Mouse (Mus musculus) ovary, adult 18-20 months (tissue): Measurements from ENCODE around the gene Tmem171.

Experiments used
- DNase-seq: peaks from one replicate; pipeline ENCODE4 v3.0.0; 2022; ENCODE audit warnings: low spot score, mixed read lengths

Gene Tmem171

DNA sequence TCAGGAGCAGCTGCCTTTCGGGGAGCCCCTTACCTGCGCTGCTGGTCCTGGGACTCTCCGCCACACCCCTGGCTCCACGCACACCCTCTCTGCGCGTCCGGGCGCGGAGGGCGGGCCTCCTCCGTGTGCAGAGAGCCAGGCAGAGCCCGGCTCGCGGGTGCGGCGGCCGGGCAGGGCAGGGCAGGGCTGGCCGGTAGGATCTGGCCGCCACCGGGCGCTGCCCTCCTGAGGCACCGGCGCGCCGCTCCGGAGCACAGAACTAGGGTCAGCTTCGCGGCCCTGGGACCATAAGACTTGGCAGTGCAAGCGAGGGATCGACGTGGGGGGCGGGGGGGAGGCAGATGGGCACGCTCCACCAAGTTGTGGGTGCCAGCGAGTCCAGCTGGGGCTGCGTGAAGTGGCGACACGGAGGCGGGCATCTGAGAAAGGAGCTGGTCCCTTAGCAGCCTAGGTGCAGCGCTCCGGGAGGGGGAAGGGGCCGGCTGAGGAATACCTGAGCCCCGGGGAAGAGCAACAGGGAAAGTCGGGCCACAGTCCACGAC lies at the start of gene Tmem171:
Gene Tmem171 (minus strand): TSS at position 62 of the 542 bp plus-strand sequence.
- no peak for DNase-seq

DNA sequence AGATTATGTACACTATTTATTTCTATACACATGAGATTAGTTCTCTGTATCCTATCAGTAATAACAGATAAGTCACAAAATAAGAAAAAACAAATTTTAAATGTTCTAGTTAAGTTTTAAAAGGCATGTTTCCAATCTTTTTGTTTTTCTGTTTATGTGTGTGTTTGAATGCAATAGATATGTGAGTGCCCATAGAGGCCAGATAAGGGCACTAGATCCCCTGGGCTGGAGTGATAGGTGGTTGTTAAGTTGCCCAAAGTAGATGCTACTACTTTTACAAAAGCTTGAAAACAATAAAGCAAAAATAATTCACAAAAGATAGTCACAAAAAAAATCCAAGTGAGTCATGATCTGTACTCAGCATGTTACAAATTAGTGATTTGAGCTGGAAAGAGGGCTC lies 49.2 kb upstream of the Tmem171 start:
- DNase-seq = no peak

DNA sequence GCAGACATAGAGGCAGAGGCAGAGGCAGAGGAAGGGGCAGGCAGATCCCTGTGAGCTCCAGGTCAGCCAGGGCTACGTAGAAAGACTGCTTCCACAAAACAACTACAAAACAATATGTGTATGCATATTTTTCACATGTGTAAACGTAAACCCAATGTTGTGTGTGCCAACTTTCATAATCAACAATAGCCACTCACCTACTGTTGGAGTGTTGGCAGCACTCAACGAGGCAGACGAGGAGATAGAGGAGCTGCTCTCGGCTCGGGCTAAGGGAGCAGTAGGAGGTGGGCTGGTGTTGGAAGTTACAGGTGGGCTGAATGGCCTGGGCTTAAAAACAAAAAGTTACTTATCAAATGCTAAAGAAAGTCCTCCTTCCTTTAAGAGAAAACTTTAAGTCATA lies 48.6 kb upstream of the Tmem171 start:
- DNase-seq = no peak

DNA sequence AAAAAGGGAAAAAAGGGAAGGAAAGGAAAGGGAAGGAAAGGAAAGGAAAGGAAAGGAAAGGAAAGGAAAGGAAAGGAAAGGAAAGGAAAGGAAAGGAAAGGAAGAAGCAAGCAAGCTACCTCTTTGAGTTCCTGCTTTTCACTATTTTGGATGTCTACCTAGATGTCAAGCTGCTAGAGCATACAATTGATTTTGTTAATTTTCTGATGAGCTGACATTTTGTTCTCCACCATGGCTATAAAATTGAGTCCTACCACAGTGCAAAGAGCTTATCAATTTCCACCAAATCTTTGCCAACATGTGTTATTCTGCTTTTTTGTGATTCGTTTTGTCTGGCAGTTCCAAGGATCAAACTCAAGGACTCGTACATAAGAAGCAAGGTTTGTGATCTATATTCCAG lies 43.6 kb upstream of the Tmem171 start:
- no peak for DNase-seq

DNA sequence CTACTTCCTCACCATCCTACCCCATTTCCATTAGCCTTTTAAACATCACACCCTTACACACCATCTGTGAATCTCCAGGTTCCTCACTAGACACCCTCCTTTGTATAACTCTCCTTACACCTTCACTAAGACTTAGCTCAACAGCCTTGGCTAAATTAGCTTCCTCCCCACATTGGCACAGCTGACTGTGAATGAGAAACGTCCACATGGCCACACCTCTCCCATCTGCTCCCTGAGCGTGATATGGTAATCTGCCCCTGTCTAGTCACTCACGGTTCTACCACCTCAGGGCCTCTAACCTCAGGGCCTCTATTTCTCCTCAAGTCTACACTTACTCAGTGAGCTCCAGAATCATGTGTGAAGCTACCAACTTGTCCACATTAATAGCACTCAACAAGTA lies 38.7 kb upstream of the Tmem171 start:
- DNase-seq = no peak

DNA sequence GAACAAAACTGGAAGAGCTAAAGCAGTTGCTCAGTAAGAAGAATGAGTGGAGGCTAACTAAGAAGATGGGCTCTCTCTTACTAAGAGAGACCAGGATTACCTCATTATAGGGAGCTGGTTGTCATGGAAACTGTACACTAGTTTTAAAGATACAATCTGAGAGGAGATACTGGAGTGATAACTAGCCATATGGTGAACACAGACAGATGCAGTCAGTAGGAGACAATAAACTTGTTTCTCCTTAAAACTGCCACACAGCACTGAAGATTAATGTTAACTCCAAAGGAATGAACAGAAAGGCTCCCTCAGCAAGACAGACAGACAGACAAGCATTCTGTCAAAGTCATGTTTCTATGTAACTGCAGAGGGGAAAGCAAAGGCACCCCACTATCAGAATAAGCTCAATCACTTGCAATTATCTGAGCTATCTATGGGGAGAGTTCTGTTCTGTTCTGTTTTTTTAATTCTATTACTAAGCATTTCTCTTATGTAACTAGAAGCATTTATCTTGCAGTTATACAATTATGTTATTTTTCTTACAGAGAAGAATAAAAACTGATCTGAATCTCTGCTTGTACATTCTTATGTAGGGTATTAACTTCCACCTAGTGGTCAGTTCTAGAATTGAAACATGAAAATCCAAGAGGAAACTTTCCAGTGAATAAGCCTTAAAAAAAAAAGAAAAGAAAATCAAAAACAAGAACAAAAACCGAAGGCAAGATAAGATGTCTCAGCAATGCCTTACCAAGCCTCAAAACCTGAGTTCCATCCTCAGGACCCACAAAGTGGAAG lies 34.8 kb upstream of the Tmem171 start:
- no peak for DNase-seq

DNA sequence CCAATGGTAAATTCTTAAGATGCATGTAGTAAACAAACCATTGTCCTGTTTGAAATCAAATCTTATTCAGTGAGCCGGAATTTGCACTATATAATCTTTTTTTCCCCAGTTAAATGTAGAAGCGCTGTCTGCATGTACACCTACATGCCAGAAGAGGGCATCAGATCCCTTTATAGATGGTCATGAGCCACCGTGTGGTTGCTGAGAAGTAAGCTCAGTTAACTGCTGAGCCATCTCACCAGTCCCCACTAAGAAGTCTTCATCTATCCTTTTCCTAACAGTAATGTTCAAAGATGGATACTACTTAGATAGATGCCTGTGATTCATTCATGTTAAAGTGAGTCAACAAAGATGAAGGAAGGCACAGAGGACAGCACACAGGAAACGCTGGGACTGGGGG lies 31.9 kb upstream of the Tmem171 start:
- no peak for DNase-seq

DNA sequence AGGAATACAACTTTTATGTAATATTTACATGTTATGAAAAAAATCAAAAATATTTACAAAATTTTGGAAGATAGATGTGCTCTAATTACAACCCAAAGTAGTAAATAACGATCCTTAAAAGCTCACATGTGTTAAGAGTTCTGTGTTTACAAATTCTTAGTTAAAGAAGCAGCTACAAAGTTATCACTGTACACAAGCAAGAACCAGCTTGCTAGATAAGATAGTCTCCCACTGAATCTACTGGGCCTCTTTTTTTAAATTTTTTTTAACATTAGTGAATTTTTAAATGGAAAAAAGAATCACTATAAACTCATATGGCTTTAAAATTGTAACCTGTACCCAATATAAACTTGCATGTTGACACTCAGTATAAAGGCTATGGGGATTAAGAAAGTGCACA lies 28.8 kb upstream of the Tmem171 start:
- no peak for DNase-seq

DNA sequence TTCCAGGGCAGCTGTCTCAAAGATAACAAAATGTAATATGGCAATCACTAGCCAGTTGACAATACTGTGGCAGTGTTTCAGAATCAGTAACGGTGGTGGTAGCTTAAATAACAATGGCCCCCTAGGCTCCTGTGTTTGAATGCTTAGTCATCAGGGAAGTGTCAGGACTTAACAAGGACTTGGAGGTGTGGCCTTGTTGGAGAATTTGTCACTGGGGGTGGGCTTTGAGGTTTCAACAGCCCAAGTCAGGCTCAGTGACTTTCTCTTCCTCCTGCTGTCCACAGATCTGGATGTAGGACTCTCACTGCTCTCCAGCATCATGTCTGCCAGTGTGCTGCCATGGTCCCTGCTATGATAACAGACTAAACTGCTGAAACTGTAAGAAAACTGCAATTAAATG lies 27.7 kb upstream of the Tmem171 start:
- no peak for DNase-seq

DNA sequence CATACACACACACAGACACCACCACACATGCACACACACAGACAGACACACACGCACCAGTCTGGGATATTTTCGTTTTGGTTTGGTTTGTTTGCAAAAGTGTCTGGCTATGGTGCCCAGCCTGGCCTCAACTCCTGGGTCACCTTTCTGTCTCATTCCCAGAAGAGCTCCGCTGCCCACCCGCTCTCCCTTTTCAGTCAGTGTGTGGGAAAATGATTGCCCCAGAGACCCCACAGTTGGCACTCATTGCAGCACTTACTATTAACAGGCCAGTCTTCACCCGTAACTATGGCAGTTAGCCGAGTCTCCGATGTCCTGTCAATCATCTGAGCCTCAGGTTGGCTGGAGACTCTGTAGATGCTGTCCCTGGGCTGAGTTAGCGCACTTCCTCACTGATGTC lies 21.5 kb upstream of the Tmem171 start:
- DNase-seq = no peak

DNA sequence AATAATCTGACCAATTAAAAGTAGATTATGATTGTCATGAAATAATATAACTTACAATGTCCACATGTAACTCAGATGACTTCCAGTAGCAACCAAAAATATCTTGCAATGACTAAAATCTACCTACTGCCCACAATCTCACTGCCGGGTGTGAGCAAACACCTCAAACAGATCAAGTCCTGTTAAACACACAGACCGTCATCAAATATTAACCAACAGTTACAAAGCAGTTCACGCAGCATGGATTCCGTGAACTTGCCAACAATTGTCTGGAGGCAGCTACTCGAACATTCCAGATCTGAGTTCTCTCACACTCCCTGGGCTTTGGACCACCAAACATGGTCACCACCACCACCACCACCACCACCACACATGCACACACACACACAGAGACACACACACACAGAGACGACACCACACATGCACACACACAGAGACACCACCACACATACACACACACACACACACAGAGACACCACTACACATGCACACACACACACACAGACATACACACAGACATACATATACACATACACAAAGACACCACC lies 20.9 kb upstream of the Tmem171 start:
- no peak for DNase-seq

DNA sequence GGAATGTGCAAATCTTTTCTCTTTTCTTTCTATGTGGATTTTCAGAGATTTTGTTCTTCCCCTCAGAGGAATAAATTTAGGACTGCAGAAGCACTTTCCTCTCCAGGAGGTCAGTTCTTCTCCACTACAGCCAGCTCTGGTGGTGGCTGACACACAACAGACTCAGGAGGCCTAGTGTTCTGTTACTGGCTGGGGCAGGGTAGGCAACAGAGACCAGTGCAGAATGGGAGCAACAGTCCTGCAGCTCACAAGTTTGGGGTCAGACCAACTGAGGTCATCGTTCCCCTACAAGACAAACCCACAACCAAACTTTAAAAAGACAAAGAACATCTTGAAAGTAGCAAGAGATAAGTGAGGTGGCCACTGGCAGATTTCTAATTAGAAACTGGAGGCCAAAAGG lies 16.0 kb upstream of the Tmem171 start:
- DNase-seq = no peak

DNA sequence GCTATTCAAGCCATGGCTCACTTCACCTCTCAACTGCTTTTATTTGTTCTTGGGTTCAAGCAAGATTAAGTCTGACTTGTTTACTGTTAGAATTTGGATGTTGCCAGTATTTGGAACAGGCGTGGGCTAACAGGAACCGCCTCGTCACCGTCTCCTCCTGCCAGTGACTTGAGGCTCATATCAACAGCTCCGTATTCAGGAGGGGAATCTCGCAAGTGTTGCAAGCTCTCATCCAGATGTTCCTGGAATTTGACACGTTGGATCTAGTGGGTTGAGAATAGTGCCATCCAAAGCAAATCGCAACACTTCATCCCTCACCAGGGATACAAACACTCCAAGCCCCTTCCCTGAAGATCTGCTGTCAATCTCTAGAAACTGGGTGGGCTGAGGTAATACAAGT lies 15.6 kb upstream of the Tmem171 start:
- no peak for DNase-seq

DNA sequence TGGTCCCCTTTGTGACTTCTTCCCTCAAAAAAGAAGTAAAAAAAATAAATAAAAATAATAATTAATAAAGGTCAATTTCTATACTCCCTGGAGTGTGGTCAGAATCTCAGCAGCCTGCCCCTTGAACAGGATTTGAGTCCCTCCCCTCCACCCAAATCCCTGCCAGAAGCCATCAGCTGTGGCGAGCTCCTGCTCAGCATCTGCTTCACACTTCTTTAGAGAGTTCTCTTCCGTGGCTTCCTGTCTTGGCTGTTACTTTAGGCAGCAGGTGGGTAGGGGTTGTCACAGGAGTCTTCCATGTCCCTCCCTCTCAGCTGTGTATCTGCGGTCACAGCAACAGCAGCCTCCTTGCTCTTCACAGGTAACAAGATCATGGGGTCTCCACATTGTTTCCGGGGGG lies 10.9 kb upstream of the Tmem171 start:
- no peak for DNase-seq

DNA sequence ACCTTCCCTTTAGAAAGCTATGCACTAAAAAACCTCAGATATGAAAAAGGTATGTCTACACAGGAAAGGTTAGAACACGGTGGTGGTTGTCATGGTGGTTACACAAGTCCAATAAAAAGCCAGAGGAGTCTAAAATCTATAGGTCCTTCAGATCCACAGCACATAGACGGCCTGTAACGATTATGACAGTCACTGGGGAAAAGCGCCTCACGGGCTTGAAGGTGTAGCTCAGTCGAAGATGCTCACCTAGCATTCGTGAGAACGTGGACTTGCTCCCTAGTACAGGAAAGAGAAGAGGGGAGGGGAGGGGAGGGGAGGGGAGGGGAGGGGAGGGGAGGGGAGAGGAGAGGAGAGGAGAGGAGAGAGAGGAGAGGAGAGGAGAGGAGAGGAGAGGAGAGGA lies 9.2 kb upstream of the Tmem171 start:
- no peak for DNase-seq

DNA sequence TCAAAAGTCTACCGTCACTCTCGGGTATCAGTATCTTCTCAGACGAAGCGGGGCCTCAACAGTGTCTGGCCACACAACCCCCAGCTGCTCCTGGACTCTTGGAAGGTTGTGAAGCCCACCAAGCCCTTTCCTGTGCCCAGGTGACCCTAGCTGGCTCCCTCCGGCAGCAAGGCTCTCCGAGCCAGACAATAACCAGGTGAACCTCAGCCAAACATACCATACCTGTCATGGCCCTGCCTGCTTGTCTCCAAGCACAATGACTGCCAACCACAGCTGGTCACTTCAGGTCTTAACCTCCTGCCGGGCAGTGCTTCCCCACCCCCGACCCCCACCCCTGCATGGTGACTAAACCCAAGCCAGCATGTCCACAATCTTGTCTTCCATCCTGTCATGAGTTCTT lies 7.7 kb upstream of the Tmem171 start:
- no peak for DNase-seq

DNA sequence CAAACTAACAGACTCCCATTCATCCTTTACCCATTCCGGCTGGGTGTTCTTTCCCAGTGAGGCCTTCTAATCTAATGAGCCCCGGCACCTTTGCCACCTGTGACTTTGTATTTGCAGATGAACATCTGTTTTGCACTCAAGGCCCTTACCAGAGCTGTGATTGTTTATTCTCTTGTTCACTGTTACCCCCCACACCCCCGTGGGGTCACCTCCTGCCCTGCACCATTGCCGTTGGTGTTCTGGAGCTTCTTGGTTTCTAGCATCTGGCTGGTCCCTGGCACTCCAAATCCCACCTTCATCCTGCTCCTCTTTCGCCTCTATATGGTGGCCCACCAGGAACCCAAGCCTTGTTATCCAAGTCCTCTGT lies 6.7 kb upstream of the Tmem171 start:
- DNase-seq = no peak

DNA sequence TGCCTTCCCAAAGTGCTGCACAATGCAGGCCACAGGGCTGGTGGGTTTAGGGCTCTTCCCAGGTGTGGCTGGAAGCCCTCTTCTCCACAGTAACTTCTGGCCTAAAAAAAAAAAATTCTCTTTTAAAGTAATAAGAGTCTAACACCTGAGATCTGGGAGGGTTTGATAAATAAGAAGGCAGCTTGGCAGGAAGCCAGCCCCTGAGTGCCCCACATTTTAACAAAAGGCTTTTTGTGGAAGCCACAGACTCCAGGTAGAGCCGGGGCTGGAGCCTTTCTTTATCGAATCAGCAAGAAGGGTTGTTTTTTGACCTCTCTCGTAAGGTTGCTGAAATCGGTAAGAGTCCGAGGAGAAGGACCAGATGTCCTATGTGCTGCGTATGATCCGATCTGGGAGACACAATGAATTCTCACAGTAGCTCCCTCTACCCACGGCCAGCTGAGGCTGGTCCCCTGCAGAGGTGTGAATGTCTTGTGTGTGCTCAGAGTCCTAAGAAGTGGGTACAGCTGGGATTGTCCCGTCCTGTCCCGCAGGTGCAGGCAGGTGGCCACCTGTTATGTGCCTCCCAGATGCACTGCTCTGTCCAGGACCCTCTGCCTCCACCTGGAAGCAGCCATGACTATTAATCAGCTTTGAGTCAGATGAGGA lies 6.2 kb upstream of the Tmem171 start:
- DNase-seq = no peak

DNA sequence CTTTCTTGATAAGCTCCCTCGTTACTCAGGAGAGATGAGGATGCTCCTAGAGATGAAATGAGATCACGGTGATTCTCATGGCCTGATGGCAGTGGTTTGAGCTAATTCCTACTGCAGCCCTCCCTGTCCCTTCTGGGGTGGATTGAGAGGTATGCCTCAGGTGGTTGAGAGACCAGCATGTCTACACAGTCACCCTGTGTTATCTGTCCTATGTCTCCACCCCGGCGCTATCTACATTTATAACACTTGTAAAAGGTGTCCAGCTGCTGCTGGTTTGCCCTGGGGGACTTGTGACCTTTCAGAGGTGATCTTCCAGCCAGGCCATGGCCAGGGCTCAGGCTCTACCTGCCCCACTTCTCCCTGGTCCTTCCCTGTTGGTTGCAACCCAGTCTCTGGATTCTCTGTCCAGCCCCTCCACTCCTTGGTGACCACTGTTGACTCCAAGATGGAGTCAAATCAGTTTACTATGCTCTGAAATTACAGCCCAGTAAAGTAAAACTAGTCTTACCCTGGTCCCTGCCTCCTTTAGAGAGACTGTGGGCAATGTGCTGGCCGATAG lies 5.4 kb upstream of the Tmem171 start:
- DNase-seq = no peak

DNA sequence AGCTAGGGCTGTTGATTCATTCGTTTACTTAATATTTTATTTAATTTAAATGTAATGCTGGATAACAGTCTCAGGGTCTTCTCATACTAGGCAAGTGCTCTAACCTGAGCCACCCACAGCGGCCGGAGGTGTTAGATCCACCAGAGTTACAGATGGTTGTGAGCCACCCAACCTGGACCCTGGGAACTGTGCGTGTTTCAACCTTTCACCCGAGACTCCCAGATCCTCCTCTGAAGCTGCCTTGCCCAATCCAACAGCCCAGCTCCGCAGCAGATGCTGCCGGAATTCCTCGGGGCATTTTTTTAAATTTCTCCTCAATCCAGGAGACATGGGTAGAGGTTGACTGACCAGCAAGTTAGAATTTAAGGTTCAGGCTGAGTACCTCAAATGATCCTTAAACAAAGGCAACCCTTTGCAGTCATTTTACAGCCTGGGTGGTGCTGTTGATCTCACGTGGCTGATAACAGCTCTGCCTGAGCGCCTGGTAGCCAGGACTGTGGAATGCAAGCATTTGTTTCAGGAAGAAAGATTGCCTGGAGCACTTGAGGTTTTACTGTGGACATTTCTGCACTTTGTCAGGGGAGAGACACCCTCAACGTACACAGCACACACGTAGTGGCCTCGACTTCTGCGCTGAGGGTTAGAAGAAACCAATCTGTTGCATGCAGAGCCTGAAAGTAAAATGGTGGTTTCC lies 4.6 kb upstream of the Tmem171 start:
- DNase-seq = no peak

DNA sequence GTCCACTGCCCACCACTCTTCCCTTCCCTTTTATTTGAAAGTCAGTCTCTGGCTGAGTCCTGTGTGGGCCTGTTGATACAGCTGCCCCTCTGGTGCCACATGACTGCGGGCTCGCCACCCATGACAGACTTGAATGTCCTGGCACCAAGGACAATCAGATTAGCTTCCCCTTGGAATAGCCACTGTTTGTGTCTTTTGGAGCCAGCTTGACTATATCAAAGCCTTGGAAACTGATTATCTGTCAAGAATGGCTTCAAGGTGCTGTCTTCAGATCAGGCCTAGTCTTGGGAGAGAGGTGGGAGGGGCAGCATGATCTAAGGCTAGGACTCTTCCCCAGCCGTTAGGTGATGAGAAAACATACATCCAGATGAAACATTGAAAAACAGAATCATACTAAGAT lies 2.1 kb upstream of the Tmem171 start:
- peak; percentile 29 for DNase-seq

DNA sequence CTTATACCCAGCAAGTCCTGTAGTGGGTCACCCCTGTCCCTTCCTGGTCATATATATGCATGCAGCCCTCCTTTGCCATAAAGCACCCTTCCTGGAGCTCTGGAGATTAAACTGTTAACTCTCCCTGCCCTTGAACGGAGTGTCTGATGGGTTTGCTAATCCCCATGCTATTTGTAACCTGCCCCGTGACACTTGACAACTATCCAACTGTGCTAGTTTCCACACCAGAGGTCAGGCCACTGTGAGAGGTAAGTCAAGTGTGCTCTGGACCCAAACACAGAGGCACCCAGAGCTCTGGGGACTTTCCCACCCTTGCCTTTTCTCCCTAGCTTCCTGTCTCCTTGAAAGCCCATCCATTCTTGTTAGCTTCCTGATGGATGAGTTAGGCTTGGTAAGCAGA lies 912 bp upstream of the Tmem171 start:
- DNase-seq = no peak

DNA sequence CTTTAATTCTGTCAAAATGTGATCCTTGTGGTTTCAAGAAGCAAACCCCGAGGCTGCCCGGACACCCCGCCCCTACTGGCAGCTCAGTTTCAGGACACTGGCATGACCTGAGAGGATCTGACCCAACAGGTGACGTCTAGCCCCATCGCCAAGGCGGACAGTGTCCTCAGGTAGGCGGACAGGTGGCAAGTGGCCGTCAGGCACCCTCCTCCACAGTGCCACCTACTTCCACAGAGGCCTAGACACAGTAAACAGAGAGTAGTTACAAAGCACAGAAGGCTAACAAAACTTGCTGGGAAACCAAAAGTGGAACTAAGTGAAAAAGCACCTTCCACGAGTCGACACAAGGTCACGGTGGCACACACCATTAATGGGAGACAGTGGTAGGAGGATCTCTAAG lies 1.3 kb downstream of the Tmem171 start:
- DNase-seq = no peak
